Mouse (Mus musculus) liver, postnatal 0 days (tissue): ENCODE measurements at regions not wholly inside any gene's neighbourhood (a gene's known extent, or its start where the extent isn't known, plus 50 kb on each side); places are given as distances from the start of the nearest gene placed in this dataset.

Experiments used
- CTCF ChIP-seq: sonication (generic); IDR thresholded peaks from 2 replicates; pipeline ENCODE4 v1.5.1; 2016; ENCODE audit warnings: antibody characterized with exemption, low read depth
- EP300 ChIP-seq: IDR thresholded peaks from 2 replicates; pipeline ENCODE4 v1.6.1; 2016; ENCODE audit warnings: antibody characterized with exemption, low read depth, mild to moderate bottlenecking

DNA sequence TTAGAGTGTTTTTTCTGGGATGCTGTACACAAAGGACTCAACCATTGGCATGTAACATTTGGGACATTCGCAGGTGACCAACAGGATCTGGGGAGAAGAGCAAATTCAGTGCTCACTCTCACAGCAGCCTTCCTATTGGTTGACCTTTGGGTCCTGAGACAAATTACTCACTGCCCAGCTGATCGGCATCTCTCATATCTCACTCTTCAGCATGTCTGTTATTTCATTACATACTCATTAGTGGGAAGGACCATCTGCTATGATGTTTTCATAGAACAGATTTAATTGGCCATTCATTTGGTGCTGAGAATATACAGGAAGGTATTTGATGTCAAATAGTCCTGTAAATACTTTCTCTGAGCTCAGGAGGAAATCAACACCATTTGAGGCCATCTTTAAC, 170.5 kb upstream of the Pmfbp1 start:
- TF ChIP-seq EP300: no peak
- no peak for TF ChIP-seq CTCF
